Mouse (Mus musculus) cortical plate, adult 2 months (tissue): Measurements from ENCODE around the gene Cul9.
A peak's percentile ranks its signal among the peaks of the same experiment; 100 is the strongest.

Experiments
- CTCF ChIP-seq: fragments of 200-500 bp; IDR thresholded peaks from 2 replicates; pipeline ENCODE4 v1.5.1; 2011; ENCODE audit warnings: mild to moderate bottlenecking, control low read depth, low read length; ENCODE audit not compliant: insufficient read depth; ENCODE audit errors: extremely low read depth
- POLR2A ChIP-seq: fragments of 200-500 bp; IDR thresholded peaks from 2 replicates; pipeline ENCODE4 v1.6.1; 2011; ENCODE audit warnings: mild to moderate bottlenecking, low read length, control low read depth; ENCODE audit not compliant: insufficient read depth; ENCODE audit errors: extremely low read depth

DNA sequence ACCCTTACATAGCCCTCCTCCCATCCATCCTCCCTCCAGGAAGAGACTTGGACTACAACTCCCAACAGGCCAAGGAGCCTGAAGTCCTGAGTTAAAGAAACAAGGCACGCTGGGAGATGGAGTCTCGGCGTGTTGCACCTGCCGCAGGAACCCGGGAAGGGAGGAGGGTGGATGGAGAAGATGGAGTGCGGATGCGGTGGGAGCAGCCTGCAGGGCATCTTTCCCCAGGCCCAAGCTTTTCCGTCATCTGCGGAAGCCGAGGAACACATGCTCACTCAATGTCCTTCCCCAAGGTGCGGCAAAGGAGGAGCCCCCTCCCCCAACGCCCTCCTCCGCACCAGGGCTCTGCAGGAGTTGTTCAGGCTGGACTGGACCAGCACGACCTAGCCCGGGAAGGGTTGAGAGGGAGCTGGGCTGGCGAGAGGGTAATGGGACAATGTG lies 62.6 kb downstream of the Cul9 start:
- TF ChIP-seq POLR2A (peak; percentile 53; the same call in 1 of the 2 replicates), CTCF (no peak)
